Mouse (Mus musculus): ENCODE results near the gene Oxa1l. TPM values are rescaled to one million over a fixed set of nuclear protein-coding genes. Genes with fewer than 3 reads are reported as not detected.

The Oxa1l gene
- 68.6 TPM for polyA plus RNA-seq (2012; fragmentation: generic; extraction: Trizol)

- Histone ChIP-seq H3K4me3 (peak within 1 kb of the TSS; percentile 77), H3K27me3 (ENCODE audit: control insufficient read depth, insufficient read depth, insufficient read length) (no peaks in the 10 kb centered on the region), H3K4me2 (ENCODE audit: low read depth) (peak within 1 kb of the TSS; percentile 97)
Observed at GRCm38 (mm10) chr14:54360577-54361340, at the start of gene Oxa1l. TSS of gene Oxa1l (plus strand) at chr14:54360834.

DNA sequence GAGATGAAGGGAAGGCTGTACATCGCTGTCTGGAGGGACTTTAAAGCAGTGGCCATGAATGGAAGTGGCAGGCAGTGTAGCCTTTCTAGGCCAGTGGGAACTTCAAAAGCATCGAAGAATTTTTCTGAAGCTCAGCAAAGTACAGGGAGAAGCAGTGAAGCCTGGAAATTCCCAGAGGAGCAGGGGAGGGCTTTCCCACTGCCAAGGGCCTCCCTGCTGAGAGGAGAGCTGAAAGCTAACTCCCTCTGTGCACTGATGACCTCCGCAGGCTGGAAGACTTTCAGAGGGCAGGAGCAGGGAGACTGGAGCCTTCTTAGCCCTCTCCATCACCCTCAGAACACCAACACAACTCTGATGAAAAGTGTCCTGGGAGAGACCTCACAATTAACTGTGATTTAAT, 48.9 kb upstream of the Oxa1l start:
- Histone ChIP-seq H3K4me3 (no peak overlapping the region), H3K79me2 (ENCODE audit: control insufficient read depth, insufficient read depth) (no peaks in the 10 kb centered on the region)

More at GRCm38 (mm10) chr14:54360577-54361340, at the start of gene Oxa1l:
- Histone ChIP-seq H3K36me3 (ENCODE audit: control insufficient read depth, insufficient read depth) (peaks cover 3% of the 10 kb centered on the region), H3ac (ENCODE audit: control insufficient read depth, insufficient read length) (peak within 1 kb of the TSS; percentile 67), H3K79me2 (ENCODE audit: control insufficient read depth, insufficient read depth) (peaks cover 5% of the 10 kb centered on the region)
- TF ChIP-seq REST (IDR thresholded peaks at IDR 0.05; ENCODE audit: insufficient read depth, insufficient read length) (peak; percentile 18), MYOG (IDR thresholded peaks at IDR 0.05; ENCODE audit: control insufficient read depth in 1 of 3, insufficient read depth in 1 of 3, insufficient read length in 2 of 3, low read depth in 2 of 3) (peak in 1 of 3 experiments; percentile 19), TCF3 (IDR thresholded peaks at IDR 0.05; ENCODE audit: insufficient read length, low read depth) (no peak), SRF (IDR thresholded peaks at IDR 0.05; ENCODE audit: control insufficient read depth, insufficient read length, low read depth) (peak; percentile 52), POLR2A (IDR thresholded peaks at IDR 0.05; ENCODE audit: insufficient read length, low read depth) (peak; percentile 76), MAX (IDR thresholded peaks at IDR 0.05; ENCODE audit: low read depth) (no peak), POLR2AphosphoS2 (IDR thresholded peaks at IDR 0.05; ENCODE audit: insufficient read length, low read depth) (peak; percentile 76), E2F4 (IDR thresholded peaks at IDR 0.05; ENCODE audit: insufficient read depth) (no peak)

GRCm38 (mm10) chr14:54321556-54322376, 38.9 kb upstream of the Oxa1l start:
- Histone ChIP-seq H3K27me3 (ENCODE audit: control insufficient read depth, insufficient read depth, insufficient read length) (no peaks in the 10 kb centered on the region), H3ac (ENCODE audit: control insufficient read depth, insufficient read length) (no peak overlapping the region), H3K4me3 (no peak overlapping the region), H3K79me2 (ENCODE audit: control insufficient read depth, insufficient read depth) (no peaks in the 10 kb centered on the region), H3K4me2 (ENCODE audit: low read depth) (no peak overlapping the region), H3K36me3 (ENCODE audit: control insufficient read depth, insufficient read depth) (no peaks in the 10 kb centered on the region)
- no peak for TF ChIP-seq REST (IDR thresholded peaks at IDR 0.05; ENCODE audit: insufficient read depth, insufficient read length)
- TF ChIP-seq MYOD1 (IDR thresholded peaks at IDR 0.05; ENCODE audit: control insufficient read depth in 1 of 3, insufficient read length in 2 of 3, low read depth in 2 of 3): no peak
- TF ChIP-seq MAX (IDR thresholded peaks at IDR 0.05; ENCODE audit: low read depth): no peak
- no peak for TF ChIP-seq TCF3 (IDR thresholded peaks at IDR 0.05; ENCODE audit: insufficient read length, low read depth)
- TF ChIP-seq E2F4 (IDR thresholded peaks at IDR 0.05; ENCODE audit: insufficient read depth): no peak
- TF ChIP-seq TCF12 (IDR thresholded peaks at IDR 0.05; ENCODE audit: insufficient read depth, poor library complexity, severe bottlenecking): no peak
- TF ChIP-seq SRF (IDR thresholded peaks at IDR 0.05; ENCODE audit: control insufficient read depth, insufficient read length, low read depth): no peak
- TF ChIP-seq MYOG (IDR thresholded peaks at IDR 0.05; ENCODE audit: control insufficient read depth in 1 of 3, insufficient read depth in 1 of 3, insufficient read length in 2 of 3, low read depth in 2 of 3): no peak
- TF ChIP-seq CEBPB (IDR thresholded peaks at IDR 0.05; ENCODE audit: insufficient read depth, poor library complexity, severe bottlenecking): no peak
- no peak for TF ChIP-seq POLR2AphosphoS2 (IDR thresholded peaks at IDR 0.05; ENCODE audit: insufficient read length, low read depth)
- no peak for TF ChIP-seq USF1 (IDR thresholded peaks at IDR 0.05; ENCODE audit: low read depth)
- TF ChIP-seq POLR2A (IDR thresholded peaks at IDR 0.05; ENCODE audit: insufficient read length, low read depth): no peak

More for the DNA sequence above, 48.9 kb upstream of the Oxa1l start:
- TF ChIP-seq MYOG (IDR thresholded peaks at IDR 0.05; ENCODE audit: control insufficient read depth in 1 of 3, insufficient read depth in 1 of 3, insufficient read length in 2 of 3, low read depth in 2 of 3): no peak
- no peak for TF ChIP-seq CEBPB (IDR thresholded peaks at IDR 0.05; ENCODE audit: insufficient read depth, poor library complexity, severe bottlenecking)
- TF ChIP-seq USF1 (IDR thresholded peaks at IDR 0.05; ENCODE audit: low read depth): no peak
- Histone ChIP-seq H3K36me3 (ENCODE audit: control insufficient read depth, insufficient read depth) (no peaks in the 10 kb centered on the region), H3ac (ENCODE audit: control insufficient read depth, insufficient read length) (no peak overlapping the region), H3K4me2 (ENCODE audit: low read depth) (no peak overlapping the region), H3K27me3 (ENCODE audit: control insufficient read depth, insufficient read depth, insufficient read length) (no peaks in the 10 kb centered on the region)

DNA sequence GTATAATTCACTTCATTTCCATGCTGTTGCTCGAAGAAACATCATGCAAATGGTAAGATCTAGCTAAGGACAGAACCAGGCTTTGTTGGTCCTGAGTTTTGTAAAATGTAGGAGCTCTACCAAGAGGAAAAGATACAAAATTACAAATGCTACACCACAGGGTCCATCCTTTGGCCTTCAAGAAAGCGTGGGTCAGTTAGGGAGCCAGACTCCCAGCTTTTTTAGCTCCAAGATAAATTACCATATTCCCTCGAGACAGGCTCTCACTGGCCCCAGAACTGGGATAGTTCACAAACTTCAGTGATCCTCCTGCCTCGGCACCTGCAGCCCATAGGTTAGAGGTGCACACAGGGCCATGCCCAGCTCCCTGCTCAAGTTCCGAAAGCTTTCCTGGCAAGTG, 36.1 kb upstream of the Oxa1l start:
- Histone ChIP-seq H3K4me2 (ENCODE audit: low read depth) (no peak overlapping the region), H3K27me3 (ENCODE audit: control insufficient read depth, insufficient read depth, insufficient read length) (no peaks in the 10 kb centered on the region), H3K36me3 (ENCODE audit: control insufficient read depth, insufficient read depth) (no peaks in the 10 kb centered on the region), H3K4me3 (no peak overlapping the region), H3ac (ENCODE audit: control insufficient read depth, insufficient read length) (no peak overlapping the region), H3K79me2 (ENCODE audit: control insufficient read depth, insufficient read depth) (no peaks in the 10 kb centered on the region)
- TF ChIP-seq POLR2AphosphoS2 (IDR thresholded peaks at IDR 0.05; ENCODE audit: insufficient read length, low read depth): no peak
- TF ChIP-seq MYOG (IDR thresholded peaks at IDR 0.05; ENCODE audit: control insufficient read depth in 1 of 3, insufficient read depth in 1 of 3, insufficient read length in 2 of 3, low read depth in 2 of 3): no peak

- TF ChIP-seq REST (IDR thresholded peaks at IDR 0.05; ENCODE audit: insufficient read depth, insufficient read length) (no peak), POLR2AphosphoS2 (IDR thresholded peaks at IDR 0.05; ENCODE audit: insufficient read length, low read depth) (no peak), MYOD1 (IDR thresholded peaks at IDR 0.05; ENCODE audit: control insufficient read depth in 1 of 3, insufficient read length in 2 of 3, low read depth in 2 of 3) (no peak), POLR2A (IDR thresholded peaks at IDR 0.05; ENCODE audit: insufficient read length, low read depth) (no peak), E2F4 (IDR thresholded peaks at IDR 0.05; ENCODE audit: insufficient read depth) (no peak), SRF (IDR thresholded peaks at IDR 0.05; ENCODE audit: control insufficient read depth, insufficient read length, low read depth) (no peak), TCF12 (IDR thresholded peaks at IDR 0.05; ENCODE audit: insufficient read depth, poor library complexity, severe bottlenecking) (no peak)
- Histone ChIP-seq H3K4me2 (ENCODE audit: low read depth) (no peak overlapping the region), H3K27me3 (ENCODE audit: control insufficient read depth, insufficient read depth, insufficient read length) (peaks cover 4% of the 10 kb centered on the region), H3ac (ENCODE audit: control insufficient read depth, insufficient read length) (no peak overlapping the region), H3K36me3 (ENCODE audit: control insufficient read depth, insufficient read depth) (no peaks in the 10 kb centered on the region), H3K4me3 (no peak overlapping the region), H3K79me2 (ENCODE audit: control insufficient read depth, insufficient read depth) (no peaks in the 10 kb centered on the region)
Observed at GRCm38 (mm10) chr14:54328548-54328947, 32.1 kb upstream of the Oxa1l start.
